Mouse (Mus musculus): ENCODE measurements around the gene Mpst.

GRCm38 (mm10) chr15:78372796-78373195 is 33.4 kb upstream of the Mpst start:
- TF ChIP-seq CTCF (IDR thresholded peaks at IDR 0.05; ENCODE audit: low read depth) (no peak), EP300 (optimal IDR thresholded peaks at IDR 0.05) (no peak)
